Mouse (Mus musculus) spleen, postnatal 0 days (tissue): ENCODE measurements around the gene Olfr1099. TPM values are rescaled to one million over a fixed set of nuclear protein-coding genes. Genes with fewer than 3 reads are reported as not detected.

Experiments used
- polyA plus RNA-seq: library from polyadenylated mRNA; unstranded; fragments of >200 nt; fragmentation: Nextera tagmentation; extraction: Ambion mirVana; gene quantifications from 2 replicates; pipeline ENCODE4 v1.2.1, GENCODE M21; 2015

The Olfr1099 gene
- polyA plus RNA-seq, result not detected in 2 replicates

GRCm38 (mm10) chr2:86960593-86960992 lies at the start of gene Olfr1099:
TSS of gene Olfr1099 (minus strand) at chr2:86960693.

GRCm38 (mm10) chr2:86998098-86998497 lies 37.6 kb upstream of the Olfr1099 start, which contains the start of gene Olfr1102:
TSS of gene Olfr1102 (plus strand) at chr2:86998398.

GRCm38 (mm10) chr2:86991121-86991520 lies 30.6 kb upstream of the Olfr1099 start, which contains the start of gene Olfr1101:
TSS of gene Olfr1101 (minus strand) at chr2:86991221.

GRCm38 (mm10) chr2:86979854-86980253 lies 19.4 kb upstream of the Olfr1099 start, which contains the start of gene Olfr1100:
TSS of gene Olfr1100 (minus strand) at chr2:86979954.

GRCm38 (mm10) chr2:86924445-86924844 lies 36.0 kb downstream of the Olfr1099 start, which contains the start of gene Olfr1098:
TSS of gene Olfr1098 (minus strand) at chr2:86924545.

Other genes starting within 250 kb of the Olfr1099 start
- gene Olfr1089, start 227.0 kb downstream of the Olfr1099 start, polyA plus RNA-seq, result not detected in 2 replicates
- not detected in 2 replicates for gene Olfr1090, start 201.7 kb downstream of the Olfr1099 start, polyA plus RNA-seq
- gene Olfr1093, start 178.2 kb downstream of the Olfr1099 start, polyA plus RNA-seq, result not detected in 2 replicates
- gene Olfr141, start 150.7 kb downstream of the Olfr1099 start, polyA plus RNA-seq, result not detected in 2 replicates
- not detected in 2 replicates for gene Olfr1094, start 136.0 kb downstream of the Olfr1099 start, polyA plus RNA-seq
- gene Olfr1095, start 109.0 kb downstream of the Olfr1099 start, polyA plus RNA-seq, result not detected in 2 replicates
- gene Gm13723, start 85.9 kb downstream of the Olfr1099 start, polyA plus RNA-seq, result not detected in 2 replicates
- not detected in 2 replicates for gene Olfr1097, start 68.5 kb downstream of the Olfr1099 start, polyA plus RNA-seq
- gene Olfr1098, start 36.1 kb downstream of the Olfr1099 start, polyA plus RNA-seq, result not detected in 2 replicates
- not detected in 2 replicates for gene Olfr1100, start 19.3 kb upstream of the Olfr1099 start, polyA plus RNA-seq
- gene Olfr1101, start 30.5 kb upstream of the Olfr1099 start, polyA plus RNA-seq, result not detected in 2 replicates
- not detected in 2 replicates for gene Olfr1102, start 37.7 kb upstream of the Olfr1099 start, polyA plus RNA-seq
- gene Olfr1104, start 66.4 kb upstream of the Olfr1099 start, polyA plus RNA-seq, result not detected in 2 replicates
- gene Olfr1105, start 75.8 kb upstream of the Olfr1099 start, polyA plus RNA-seq, result not detected in 2 replicates
- not detected in 2 replicates for gene Olfr1106, start 91.6 kb upstream of the Olfr1099 start, polyA plus RNA-seq
- gene Olfr1107, start 115.1 kb upstream of the Olfr1099 start, polyA plus RNA-seq, result not detected in 2 replicates
- gene Olfr1109, start 135.3 kb upstream of the Olfr1099 start, polyA plus RNA-seq, result not detected in 2 replicates
- not detected in 2 replicates for gene Olfr259, start 153.9 kb upstream of the Olfr1099 start, polyA plus RNA-seq
- gene Olfr1110, start 179.6 kb upstream of the Olfr1099 start, polyA plus RNA-seq, result not detected in 2 replicates
- not detected in 2 replicates for gene Olfr1111, start 191.9 kb upstream of the Olfr1099 start, polyA plus RNA-seq
- gene Olfr1112, start 227.1 kb upstream of the Olfr1099 start, polyA plus RNA-seq, result not detected in 2 replicates
- gene Olfr1113, start 248.3 kb upstream of the Olfr1099 start, polyA plus RNA-seq, result not detected in 2 replicates